Mouse (Mus musculus): ENCODE data around the gene Slc7a5.

Slc7a5 gene

DNA sequence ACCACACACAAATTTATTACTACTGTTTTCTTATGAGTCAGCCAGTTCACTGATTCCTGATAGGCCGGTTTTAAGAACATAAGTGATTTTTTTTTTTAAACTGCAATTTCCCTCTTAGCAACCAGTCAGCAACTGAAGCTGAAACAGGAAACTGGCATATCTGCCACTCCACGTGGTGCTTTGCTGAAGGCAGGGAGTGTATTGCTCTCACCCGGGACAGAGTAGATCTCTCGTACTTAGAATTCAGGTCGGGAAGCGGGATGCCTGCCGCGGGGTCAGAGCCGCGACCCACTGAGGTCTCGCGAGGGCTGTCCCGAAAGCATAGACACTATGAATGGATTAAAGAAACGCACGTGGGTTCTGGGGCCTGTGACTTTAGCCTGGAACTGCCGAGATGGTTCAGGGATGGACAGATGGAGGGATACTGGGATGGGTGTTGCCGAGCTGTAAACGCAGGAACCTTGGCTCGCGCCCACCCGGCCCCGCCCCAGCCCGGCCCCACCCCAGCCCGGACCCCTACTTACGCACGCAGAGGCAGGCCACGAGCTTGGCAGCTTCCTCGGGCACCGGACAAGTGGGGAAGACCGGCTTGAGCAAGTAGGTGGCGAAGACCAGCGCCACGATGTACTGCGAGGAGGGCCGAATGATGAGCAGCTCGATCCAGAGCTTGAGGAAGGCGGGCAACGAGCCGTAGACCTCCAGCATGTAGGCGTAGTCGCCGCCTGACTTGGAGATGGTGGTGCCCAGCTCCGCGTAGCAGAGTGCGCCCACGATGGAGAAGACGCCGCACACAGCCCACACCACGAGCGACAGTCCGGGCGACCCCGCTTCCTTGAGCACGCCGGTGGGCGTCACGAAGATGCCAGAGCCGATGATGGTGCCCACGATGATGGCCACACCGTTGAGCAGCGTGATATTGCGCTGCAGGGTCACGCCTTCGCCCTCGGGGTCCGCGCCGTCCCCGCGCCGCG is 667 bp downstream of the Slc7a5 start:
- peak; percentile 16 to 34 for DNase-seq

DNA sequence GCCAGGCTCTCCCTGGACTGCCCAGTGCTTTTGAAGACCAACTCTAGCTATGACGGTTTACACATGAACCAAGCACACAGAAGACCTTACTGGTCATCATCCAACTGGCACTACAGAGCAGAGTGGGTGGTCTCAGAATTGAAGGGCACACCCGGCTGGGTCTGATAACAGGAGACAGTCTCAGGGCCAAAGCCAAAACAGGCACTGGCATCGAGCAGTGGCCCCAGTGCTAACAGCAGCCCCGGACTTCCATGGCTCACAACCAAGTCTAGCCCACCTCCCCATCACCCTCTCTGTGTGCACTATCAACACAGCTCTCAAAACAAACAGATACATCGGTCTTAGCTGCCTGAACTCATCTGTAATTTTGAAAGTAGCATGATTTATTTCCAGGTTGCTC is 1.6 kb downstream of the Slc7a5 start:
- no peak for DNase-seq

DNA sequence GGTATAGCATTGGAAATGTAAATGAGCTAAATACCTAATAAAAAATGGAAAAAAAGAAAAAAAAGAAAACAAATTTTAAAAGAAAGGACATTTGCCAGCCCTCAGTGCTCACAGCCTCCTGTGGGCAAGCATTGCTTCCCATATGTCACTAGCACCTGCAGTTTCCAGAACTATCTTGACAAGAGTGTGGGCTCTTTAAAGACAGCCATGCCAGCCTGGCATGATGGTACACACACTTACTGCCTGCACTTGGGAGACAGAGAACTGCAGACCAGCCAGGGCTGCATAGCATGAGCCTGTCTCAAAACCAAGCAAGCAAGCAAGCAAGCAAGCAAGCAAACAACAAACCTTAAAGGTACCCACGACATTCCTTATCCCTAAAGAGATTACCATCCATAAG is 2.1 kb downstream of the Slc7a5 start:
- no peak for DNase-seq

DNA sequence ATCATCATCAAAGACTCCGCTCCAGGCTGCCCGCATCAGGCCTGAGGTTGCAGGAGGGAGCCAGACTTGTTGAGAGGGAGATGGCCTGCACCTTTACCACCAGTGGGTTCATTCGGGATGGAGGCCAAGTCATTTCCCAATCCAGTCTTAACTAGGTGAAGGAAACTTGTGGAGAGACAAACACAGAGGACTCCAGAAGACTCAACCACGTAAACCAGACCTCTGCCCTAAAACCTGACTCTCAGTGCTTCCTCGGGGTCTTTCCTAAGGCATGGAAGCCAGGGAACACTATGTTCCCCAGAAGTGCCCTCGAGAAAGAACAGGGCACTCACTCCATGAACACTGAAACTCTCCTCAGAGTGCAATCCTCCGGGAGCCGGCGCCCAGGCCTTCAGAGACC is 2.5 kb downstream of the Slc7a5 start:
- DNase-seq = no peak

DNA sequence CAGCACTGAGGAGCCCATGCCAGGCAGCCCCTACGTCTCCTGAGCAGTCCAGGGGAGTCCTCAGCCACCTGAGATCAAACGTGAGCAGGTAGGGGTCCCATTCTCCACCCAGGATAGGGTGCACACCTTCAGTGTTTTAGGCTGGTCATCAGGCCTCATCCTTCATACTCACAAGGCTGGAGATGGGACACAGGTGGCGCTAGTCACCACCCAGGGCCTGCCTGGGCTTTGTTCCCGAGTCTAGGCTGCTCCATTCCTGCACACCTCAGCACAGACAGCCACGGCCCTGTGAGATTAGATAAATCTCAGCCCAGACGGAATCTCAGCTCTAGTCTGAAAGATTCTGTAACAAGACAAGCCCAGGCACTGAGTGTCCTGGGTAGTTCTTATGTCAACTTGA is 3.5 kb downstream of the Slc7a5 start:
- DNase-seq = no peak

DNA sequence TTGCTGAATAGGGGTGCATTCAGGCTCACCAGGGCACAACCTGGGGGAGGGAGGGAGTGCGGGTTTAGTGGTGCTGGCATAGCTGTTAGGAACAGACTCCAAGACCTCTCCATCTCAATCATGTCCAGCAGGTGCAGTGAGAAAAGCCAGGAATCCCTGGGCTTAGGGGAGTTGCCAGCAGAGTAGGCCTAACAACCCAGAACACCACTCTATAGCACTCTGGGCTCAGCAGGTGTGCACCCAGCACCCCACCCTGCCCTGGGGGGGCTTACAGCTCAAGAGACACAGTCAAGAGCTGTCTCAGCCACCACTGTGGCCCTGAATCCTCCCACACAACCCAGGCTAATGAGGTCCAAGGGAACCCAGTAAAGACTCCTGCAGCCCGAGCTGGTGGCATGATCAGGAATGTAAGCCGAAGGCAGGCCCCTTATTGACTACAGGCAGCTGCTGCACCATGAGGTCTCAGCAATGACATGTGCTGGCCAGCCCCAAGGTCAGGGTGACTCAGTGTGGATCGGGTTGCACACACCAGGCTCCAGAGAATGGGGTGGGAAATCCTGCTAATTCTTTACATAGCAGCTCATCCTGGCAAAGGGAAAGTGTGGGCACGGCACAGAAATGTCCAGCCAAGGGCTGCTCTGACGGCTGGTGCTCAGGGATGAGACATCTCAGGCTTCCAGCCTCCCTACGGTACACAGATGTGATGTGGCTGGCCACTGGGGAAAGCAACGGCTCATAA is 5.8 kb downstream of the Slc7a5 start:
- DNase-seq = no peak

DNA sequence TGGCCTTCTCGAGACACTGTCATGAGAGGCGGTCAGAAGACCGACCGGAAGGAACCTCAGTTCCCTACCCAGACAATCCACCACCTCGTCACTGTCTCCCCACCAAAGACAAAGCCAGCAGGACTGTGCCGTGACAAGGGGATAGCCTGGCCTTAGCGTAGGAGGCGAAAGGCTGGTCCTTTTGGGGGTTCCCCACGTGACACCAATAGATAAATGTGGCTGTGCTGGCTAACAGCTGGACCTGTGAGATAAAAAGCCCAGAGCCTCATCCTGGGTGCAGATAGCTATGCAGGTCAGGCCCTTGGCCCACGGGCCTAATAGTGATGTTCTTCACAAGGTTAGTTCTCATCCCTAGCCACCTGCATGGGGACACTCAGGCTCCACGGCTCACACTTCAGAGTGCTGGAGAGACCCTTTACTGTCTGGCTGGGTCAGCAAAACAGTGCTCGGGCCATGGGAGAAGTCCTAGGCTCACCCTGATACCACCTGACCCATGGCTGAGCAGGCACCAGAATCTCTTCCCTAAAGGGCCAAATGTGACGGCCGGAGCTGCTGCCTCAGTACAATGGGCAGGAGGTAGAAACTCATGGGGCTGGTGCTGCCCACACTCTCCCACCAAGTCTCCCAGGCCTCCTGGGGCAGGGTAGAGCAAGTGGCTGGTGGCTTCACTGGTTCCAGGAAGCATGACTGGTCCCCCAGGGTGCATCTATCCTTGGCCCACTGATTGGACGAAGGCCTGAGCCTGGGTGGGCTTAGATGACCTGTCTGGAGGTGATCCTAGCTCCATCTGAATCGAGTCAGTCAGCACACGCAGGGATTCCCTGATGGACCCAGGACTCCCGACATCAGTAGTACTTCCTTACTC is 8.1 kb downstream of the Slc7a5 start:
- DNase-seq = no peak

DNA sequence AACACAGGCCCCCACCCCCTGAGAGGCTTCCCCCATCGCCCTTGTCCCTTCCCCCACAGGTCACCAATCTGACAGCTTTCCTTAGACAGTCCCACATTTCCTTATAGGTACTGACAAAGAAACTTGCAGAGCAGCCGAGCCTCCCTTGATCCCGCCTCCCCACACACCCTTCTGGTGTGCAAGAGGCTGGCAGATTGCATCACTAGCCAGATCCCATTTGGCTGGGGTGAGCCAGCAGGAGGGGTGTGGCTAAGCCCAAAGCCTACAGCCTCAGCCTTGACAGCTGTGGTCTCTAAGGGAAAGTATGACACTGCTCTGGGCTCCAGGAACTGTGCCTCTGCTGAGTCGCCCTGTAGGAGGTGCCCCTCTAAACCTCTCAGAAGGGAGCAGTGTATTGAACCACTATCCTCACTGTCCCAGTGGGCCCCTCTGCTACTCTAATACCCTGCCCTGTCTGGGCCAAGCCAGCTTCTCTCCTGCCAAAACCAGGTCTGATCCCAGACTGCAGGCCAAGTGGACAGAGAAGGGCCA is 9.0 kb downstream of the Slc7a5 start:
- peak; percentile 6 to 40 for DNase-seq

DNA sequence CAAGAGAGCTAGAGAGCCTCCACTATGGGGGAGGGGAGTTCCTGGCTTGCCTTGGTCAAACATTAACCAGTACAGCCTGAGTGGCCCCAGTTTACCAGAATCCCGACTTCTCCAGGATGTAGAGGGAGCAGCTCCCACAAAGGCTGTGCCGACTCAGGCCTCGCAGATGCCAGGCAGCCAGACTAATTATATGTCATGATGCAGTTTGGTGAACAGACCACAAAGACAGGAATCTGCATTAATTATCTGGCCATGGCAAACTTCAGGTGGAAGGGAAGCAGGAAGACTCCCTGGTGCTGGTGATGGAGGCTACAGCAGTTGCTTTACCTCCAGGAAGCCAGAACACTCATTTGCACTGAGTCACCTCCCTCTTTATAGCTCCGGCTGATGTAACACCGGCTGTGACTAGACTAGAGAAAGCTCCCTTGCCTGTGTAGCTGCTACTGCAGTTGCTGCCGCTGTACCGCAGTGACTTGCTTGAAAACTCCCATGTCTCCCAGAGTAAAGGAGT is 9.6 kb downstream of the Slc7a5 start:
- no peak for DNase-seq

DNA sequence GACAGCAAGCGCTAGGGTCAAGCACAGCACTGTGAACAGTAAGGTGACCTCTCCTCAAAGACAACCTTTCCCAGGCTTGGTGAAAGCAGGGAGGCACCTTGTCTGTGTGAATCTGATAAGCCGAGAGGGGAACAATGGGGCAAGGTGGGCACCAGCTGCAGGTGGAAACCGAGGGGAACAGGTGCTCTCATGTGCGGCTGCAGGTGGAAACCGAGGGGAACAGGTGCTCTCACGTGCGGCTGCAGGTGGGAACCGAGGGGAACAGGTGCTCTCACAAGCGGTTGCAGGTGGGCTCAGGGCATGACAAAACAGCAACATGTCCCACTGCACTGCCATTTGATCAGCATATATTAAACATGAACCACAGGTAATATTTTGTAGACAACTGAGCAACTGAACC is 10.3 kb downstream of the Slc7a5 start:
- DNase-seq = no peak

DNA sequence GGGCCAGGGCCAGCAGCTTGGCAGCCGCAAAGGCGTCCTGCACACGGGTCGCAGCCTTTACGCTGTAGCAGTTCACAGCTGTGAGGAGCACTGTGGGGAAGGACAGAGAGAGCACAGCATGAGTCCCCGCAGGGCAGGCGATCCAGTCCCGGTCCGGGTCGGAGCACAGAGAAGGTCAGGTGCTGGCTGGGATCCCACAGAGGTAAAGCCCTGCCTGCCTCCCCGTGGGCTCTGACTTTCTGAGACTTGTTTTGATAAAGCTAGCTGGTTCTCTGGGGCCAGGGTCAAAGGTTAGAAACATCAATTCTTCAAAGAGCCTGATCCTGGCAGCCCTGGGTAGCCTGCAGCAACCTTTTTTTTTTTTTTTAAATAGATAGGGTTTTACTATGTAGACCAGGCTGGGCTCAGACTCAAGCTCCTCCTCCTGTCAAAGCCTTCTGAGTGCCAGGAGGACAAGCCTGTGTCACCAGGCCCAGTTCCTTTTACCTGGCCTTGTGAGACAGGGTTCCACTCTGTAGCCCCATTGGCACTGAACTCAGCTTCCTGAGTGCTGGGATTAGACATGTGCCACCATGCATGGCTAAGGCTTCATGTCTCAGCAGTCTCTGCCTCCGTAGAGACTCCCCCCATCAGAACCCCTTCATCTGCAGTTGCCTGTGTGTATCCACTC is 10.9 kb downstream of the Slc7a5 start:
- DNase-seq = no peak

DNA sequence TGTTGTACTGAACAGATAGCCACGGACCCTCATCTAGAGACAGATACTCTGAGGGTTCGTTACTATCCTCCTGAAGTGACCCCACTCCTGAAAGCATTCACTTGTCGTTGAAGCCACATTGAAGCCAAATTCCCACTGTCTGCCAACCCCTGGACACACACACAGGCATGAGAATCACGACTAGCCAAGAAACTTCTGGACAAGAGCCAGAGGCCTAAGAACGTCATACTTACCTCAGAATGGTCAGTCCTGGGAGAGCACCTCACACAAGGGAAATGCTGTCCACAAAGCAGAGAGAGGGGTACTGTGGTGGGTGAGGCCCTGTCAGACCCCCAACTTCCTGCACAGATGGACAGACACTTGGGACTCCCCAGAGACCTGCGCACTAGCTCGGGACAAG is 11.6 kb downstream of the Slc7a5 start:
- DNase-seq = no peak

DNA sequence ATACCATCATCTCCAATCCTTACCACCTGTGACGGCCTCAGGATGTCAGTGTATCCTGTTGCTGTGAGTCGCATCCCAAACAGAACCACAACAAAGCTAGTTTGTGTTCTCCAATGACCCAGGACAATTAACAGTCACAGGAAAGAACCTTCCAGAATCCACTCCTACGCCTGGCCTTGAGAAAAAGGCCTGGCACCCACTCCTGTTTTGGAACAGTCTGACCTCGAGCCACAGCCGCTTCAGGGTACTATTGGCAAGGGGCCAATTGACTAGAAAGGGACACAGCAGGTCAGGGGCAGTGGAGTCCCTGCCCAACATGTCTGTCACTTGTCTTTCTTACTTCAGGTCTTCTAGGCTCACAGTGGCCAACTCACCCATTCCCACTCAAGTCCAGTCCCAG is 14.6 kb downstream of the Slc7a5 start:
- no peak for DNase-seq

DNA sequence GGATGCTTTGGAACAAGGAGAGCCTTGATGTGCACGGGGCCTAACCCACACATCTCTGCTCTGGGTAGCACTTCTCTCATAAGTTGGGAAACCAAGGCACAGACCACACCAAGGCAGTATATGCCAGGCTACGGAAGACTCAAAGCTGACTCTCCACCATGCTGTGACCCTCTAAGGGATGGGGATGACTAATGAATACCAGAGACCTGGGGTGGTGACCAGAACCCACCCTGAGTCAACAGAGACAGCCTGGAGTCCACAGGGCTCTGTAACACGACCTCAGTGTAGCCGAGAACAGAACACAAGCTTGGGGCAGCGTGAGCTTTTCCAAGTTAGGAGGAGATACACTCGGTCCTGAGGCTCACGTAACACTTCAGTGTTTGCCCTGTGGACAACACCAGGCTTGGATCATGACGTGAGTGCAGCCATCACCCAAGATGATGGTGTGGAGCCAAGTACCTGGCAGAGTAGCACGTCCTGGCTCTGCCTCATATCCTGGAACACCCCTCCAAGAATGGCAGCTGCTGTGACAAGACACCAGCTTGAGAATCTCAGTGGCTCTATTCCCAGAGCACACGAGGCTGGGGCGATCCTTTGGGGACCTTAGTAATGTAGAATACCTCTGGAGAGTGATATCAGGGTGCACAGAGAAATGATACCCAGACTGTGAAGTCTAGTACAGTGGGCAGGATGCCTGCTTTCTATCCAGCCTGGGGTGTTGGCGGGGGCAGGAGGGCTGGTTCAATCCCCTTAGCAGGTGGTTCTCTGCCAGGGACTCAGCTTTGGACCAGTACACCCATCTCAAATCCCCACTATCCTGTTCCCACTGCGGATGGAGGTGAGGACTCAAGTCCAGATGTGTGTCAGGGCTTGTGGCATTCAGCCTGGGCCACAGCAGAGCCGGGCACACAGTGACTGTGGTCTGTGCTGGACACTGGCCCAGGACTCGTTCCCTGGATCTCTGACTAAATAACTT is 17.4 kb downstream of the Slc7a5 start:
- no peak for DNase-seq

DNA sequence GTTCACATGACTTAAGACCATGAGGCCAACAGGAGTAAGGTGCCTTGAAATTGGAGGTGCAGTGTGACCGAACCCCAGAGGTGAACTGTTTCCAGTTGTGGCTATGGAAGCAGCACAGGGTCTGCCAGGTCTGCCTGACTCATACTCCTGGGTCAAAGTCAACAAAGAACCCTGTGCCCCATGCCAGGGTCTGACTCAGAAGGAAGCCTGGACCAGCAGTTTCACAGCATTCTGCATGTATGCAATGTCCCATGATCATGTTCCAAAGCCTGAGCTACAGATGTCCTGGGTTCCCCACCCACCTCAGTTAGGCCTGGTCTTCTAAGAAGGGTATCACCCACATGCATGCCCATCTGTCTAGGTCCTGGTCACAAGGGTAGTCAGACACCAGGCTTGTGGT is 18.2 kb downstream of the Slc7a5 start:
- DNase-seq = no peak

DNA sequence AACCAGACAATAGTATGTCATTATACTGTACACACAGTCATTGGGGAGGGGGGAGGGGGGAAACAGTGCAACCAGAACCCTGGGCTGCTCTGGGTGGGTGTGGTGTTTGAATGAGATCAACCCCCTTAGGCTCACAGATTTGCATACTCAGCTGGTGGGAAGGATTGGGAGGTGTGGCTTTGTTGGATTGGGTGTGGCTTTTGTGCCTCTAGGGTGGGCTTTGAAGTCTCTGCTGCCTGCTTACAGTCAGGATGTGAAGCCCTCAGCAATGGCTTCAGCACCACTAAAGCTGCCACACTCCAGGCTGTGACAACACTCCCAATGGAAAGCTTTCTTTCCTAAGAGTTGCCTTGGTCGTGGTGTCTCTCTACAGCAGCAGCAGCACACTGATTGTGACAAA is 19.9 kb downstream of the Slc7a5 start:
- DNase-seq = no peak

DNA sequence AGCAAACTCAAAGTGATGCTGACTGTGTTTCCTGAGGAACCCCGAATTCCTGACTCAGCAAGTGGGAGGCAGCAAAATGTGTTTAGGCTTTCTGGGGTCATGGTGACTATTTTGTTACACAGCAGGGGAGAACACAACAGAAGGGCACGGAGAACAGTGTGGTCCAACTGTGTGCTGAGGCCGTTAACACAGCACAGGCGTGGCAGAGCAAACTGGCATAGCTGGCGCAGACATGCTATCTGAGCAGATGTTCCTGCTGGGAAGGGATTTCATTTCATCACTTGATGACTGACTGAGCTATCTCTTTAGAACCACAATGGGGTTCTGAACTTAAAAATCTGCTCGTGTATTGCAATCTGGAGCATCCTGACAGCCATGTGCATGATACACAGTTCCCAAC is 22.1 kb downstream of the Slc7a5 start:
- DNase-seq = no peak

DNA sequence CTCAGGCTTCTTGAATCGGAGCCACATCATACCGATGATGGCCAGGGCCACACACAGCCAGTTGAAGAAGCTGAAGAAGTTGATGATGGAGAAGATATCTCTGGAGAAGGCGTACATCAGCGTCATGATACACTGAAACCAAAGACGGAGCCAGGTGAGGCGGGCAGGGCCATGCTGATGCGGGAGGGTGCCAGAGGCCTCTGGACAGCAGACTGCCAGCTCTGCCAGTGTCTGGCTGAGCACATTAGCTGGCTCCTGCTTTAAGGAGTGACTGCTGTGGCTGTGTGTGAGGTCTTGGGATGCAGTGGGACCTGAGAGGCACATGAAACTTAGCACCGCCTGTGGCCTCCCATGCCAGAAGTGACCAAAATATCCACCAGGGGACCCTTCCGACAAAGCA is 22.5 kb downstream of the Slc7a5 start:
- DNase-seq = no peak

DNA sequence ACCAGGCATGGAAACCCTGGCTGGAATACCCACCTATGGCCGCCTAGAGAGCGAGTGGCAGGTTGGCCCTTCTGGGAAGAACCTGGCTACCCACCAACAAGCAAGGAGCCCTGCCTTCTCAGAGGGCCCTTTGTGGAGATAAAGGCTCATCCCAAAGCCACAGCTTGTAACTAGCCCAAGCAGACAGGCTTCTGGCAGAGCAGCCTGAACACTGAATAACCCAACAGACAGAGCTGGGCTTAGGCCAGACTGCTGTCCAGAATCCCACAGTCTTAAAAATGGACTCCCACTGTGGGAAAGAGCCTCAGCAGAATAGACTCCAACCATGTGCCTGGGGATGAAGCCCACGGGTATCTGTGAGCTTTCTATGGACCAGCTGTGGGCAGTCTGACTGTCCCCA is 23.3 kb downstream of the Slc7a5 start:
- no peak for DNase-seq

DNA sequence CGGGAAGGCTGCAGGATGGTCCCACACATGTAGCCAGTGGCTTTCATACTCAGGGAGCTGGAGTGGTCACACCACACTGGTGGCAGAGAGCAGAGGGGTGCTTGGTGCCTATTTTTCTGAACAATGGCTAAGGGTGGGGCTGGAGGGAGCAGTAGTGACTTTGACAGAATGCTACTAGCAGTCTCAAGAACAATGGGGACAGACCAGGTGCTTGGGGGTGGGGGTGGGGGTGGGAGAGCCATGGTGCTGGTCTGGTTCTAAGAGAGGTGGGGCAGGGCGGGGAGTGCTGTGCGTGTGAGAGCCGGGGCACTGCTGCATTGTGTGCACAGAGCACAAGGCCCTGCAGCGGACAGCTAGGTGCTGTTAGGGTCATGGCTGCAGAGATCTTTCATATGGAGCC is 25.6 kb downstream of the Slc7a5 start:
- DNase-seq = no peak

DNA sequence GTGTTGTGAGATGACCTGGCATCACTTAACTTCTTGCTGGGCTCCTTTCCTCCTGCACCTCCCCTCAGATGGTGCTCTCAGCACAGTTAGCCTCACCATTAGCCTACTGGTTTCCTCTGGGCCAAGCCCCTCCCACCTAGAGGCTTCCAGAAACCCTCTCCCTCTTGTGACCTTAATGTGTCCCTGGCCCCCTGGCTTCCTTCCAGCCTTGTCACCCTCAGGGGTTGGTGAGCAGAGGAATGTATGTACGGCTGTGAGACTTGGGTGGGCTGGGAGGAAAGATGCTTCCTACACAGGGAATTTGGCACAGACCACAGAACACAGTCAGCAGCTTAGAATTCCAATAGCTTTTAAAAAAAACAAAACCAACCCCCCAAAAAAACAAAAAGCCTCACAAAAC is 26.7 kb downstream of the Slc7a5 start:
- no peak for DNase-seq
